Mouse (Mus musculus): ENCODE data around the gene Map3k9. TPM values are rescaled to one million over a fixed set of nuclear protein-coding genes. Genes with fewer than 3 reads are reported as not detected.

Gene Map3k9
- total RNA-seq, 1 experiment from 2014 or later = 2.3 TPM

GRCm38 (mm10) chr12:81686406-81687117 lies 94.4 kb downstream of the Map3k9 start:
- ATAC-seq (replicated peaks in 1 of 2; ENCODE audit: insufficient read depth in 1 of 2, low FRiP score in 2 of 2, low TSS enrichment in 1 of 2, low read depth in 1 of 2, poor library complexity in 2 of 2, severe bottlenecking in 2 of 2) = no peak

GRCm38 (mm10) chr12:81685981-81686380 lies 95.0 kb downstream of the Map3k9 start:
- no peak for ATAC-seq (replicated peaks in 1 of 2; ENCODE audit: insufficient read depth in 1 of 2, low FRiP score in 2 of 2, low TSS enrichment in 1 of 2, low read depth in 1 of 2, poor library complexity in 2 of 2, severe bottlenecking in 2 of 2)

- ATAC-seq (replicated peaks in 1 of 2; ENCODE audit: insufficient read depth in 1 of 2, low FRiP score in 2 of 2, low TSS enrichment in 1 of 2, low read depth in 1 of 2, poor library complexity in 2 of 2, severe bottlenecking in 2 of 2) = no peak
Observed at GRCm38 (mm10) chr12:81684096-81684495, 96.9 kb downstream of the Map3k9 start.

GRCm38 (mm10) chr12:81683395-81683794 lies 97.6 kb downstream of the Map3k9 start:
- ATAC-seq (replicated peaks in 1 of 2; ENCODE audit: insufficient read depth in 1 of 2, low FRiP score in 2 of 2, low TSS enrichment in 1 of 2, low read depth in 1 of 2, poor library complexity in 2 of 2, severe bottlenecking in 2 of 2) = no peak

GRCm38 (mm10) chr12:81679807-81680529 lies 101.0 kb downstream of the Map3k9 start:
- ATAC-seq (replicated peaks in 1 of 2; ENCODE audit: insufficient read depth in 1 of 2, low FRiP score in 2 of 2, low TSS enrichment in 1 of 2, low read depth in 1 of 2, poor library complexity in 2 of 2, severe bottlenecking in 2 of 2) = no peak

- no peak for ATAC-seq (replicated peaks in 1 of 2; ENCODE audit: insufficient read depth in 1 of 2, low FRiP score in 2 of 2, low TSS enrichment in 1 of 2, low read depth in 1 of 2, poor library complexity in 2 of 2, severe bottlenecking in 2 of 2)
Observed at GRCm38 (mm10) chr12:81675557-81675956, 105.4 kb downstream of the Map3k9 start.

Other genes starting within 250 kb of the Map3k9 start
- 38.6 and 96.7 TPM in 2 replicates for gene Gm20498, start 248.3 kb downstream of the Map3k9 start, total RNA-seq (2017)
- 57.7 and 61.4 TPM in 2 replicates for gene Synj2bp, start 248.3 kb downstream of the Map3k9 start, total RNA-seq (2017)
- gene Adam21, start 212.7 kb downstream of the Map3k9 start, total RNA-seq (2017) = 0.40 TPM in 1 of 2 replicates, not detected in the other
- gene Med6, start 186.2 kb downstream of the Map3k9 start, total RNA-seq (2017) = 67.0 and 74.7 TPM in 2 replicates
- gene Ttc9, start 149.9 kb downstream of the Map3k9 start, total RNA-seq (2017) = 0.19 TPM in 1 of 2 replicates, not detected in the other
- 12.1 and 15.1 TPM in 2 replicates for gene Pcnx, start 78.8 kb upstream of the Map3k9 start, total RNA-seq (2017)

Measured in hematopoietic stem cell, adult 5-6 weeks (primary cell).